Mouse (Mus musculus): ENCODE results near the gene Tex52.

GRCm38 (mm10) chr6:128363007-128363825 is 12.0 kb upstream of the Tex52 start:
- no peak for TF ChIP-seq HCFC1 (IDR thresholded peaks at IDR 0.05; ENCODE audit: low read depth, low read length)
- no peak for TF ChIP-seq RCOR1 (conservative IDR thresholded peaks at IDR 0.05; ENCODE audit: low read depth, low read length)
- no peak for TF ChIP-seq EP300 (IDR thresholded peaks at IDR 0.05; ENCODE audit: low read length)
- no peak for TF ChIP-seq RAD21 (IDR thresholded peaks at IDR 0.05; ENCODE audit: low read depth, low read length)
